Mouse (Mus musculus) kidney, adult 9 months (tissue): ENCODE data around the gene Bloc1s1.
A peak's percentile ranks its signal among the peaks of the same experiment; 100 is the strongest.

Experiments
- DNase-seq: peaks from one replicate; pipeline ENCODE4 v3.0.0; 2022

The Bloc1s1 gene

DNA sequence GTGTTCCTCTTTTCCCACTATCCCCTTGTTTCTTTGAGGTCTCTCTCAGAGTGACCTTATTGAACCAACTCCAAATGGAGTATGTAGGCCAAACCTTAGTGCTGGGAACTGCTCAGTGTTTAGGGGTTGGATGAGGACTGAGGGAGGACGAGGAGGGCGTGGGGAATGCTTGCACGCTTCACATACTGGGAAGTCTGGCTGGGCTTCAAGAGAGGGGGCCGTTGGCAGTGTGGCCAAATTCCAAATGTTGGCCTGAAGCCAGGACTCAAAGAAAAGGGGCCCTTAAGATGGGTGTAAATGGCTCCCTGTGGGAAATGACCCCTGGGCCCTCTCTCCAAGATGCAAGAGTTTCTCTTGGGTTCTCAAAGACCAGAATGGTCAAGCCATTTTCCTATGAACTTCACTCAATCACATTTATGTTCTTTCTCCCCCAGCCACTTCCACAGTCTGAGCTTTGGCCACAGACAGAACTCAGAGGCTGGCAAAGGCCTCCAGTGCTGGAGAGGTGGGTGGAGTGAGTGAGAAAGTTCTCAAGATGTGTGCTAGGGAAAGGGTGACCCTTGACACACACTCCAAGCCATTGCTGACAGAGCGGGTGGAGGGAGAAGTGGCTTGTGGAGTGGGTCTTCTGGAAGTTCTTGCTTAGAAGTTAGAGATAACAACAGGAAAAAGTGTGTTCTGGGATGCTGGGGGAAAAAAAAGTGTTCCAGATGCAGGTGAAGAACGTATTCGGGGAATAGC, 6.0 kb upstream of the Bloc1s1 start:
- DNase-seq, result peak; percentile 50

DNA sequence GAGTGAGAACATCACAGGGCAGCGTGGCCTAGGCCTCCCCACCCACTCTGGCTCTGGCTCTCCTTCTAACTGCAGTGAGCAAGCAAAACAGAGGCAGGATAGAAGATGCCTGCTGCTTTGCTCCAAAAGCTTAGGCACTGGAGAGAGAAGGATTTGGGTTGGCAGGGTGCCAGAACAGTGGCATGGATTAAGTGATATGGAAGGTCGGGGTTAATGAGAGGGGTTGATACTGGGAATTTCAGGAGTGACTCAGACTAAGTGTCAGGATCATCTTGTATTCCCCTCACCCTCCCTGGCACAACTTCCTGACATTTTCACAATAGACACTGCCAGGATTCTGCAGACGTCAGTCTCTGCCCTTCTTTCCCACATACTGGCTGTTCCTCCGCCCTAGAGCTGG, 4.5 kb upstream of the Bloc1s1 start:
- no peak for DNase-seq

DNA sequence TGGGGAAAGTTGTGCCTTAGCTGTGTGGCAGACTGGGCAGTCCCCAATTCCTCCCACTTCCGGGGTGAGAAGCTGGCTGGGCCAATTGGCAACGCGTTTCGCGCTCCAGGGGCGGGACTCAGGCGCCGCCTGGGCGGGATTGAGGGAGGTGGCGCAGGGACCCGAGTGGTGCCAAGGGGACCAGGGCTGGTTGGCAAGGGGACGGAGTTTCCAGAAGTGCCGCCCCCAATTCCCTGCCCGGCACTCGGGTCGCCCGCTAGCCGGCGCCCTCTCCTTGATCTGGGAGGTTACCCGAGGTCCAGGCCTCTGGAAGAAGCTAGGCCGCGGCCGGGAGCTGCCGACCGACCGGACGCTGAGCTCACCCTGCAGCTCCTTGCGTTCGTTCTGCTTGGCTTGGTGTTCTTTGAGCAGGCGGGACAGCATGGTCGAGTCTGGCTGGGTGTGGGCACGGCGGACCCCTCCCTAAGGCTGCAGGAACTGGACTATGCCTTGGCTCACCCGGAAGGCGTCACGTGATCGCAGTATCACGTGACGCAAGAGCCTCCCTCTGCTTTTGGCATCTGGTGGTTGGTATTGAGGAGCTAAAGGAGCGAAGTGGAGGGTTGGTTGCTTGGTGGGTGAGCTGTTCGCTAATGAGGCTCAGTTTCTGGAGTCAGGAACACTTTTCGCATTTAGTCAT, 683 bp downstream of the Bloc1s1 start:
- DNase-seq, result peak; percentile 98

DNA sequence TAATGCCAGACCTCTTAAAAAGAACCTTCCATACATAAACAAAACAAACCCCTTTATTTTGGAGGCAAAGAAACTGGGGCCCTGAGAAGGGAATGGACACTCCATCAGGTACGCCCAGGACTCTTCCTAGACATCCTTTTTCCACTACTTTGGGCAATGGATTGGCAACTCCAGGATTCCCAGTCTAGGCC, 1.1 kb downstream of the Bloc1s1 start, which contains the start of gene Rdh5:
Gene Rdh5, minus strand, starts transcription at position 67 of the 191 bp plus-strand sequence.
- no peak for DNase-seq

DNA sequence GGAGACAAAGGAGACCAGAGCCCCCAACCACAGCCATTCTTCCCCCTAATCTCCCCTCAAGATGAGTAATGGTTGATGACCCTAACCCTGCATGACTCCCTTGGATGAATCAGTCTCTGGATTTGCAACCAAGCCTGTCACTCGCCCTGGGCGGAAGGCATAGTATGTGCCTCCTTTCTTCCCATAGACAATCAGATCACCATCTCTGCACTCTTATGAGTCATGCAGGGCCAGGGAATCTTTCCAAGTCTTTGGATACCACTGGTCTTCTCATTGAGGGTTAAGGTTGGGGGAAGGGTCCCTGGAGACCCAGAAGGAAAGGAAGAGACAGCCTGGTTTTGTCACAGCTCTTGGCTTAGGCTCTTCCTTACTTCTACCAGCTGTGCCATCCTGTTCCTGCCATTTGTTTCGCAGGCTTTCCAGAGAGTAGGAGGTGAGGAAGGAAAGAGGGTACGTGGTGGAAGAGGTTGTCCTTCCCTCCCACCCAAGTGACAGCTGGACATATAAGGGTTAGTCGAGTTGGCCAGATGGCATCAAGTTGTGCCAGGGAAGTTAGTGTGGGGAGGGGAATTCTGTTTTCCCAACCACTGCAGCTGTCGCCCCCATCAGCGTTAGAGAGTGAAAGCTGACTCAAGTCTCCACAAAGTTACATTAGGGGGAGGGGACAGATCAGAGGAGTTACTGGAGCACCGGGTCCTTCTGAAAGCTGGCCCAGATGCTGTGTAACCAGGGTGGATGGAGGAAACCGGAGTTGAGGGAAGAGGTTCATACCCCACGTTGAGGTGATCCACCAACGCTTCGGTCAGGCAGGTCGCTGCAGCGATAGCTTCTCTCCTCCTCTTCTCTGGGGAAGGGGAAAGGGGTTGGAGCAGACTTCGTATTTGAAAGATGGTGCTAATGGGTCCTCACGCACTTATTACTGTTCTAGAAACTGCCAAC, 1.7 kb downstream of the Bloc1s1 start:
- DNase-seq, result peak; percentile 37

DNA sequence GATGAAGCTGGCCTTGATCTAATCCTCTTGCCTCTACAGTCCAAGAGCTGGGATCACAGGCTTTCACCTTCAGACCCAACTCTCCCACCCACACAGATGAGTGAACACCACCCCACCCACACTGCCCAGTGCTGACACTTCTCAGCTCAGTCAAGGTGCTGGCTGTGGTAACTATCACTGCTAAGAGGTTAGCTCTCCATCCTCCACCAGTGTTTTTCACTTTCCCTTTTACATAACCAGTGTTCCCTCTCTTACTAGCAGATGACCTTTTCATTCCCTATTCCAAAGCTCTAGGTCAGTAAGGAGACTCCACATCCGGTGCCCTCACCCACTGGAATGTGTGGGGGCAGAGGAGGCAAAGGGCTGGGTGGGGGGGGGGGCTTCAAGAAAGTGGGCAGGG, 2.6 kb downstream of the Bloc1s1 start:
- DNase-seq, result peak; percentile 57

DNA sequence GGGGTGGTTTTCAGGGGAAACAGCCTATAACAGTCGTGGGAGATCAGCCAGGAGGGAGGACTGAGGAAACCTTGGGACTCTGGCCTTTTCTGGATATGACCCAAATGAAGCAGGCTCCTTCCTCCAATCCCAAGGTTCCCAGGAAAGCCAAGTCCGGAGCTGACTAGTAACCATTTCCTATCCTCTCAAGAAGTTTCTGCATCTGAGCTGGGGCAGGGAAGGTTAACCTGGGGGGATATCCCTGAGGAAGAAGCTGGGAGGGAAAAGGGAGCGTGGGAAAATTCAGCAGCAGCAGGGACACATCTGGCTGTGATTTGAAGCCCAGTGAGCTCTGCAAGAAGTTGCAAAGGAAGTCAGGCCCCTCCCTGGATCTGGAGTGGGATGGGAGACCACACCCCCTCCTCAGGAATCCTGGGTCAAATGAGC, 3.1 kb downstream of the Bloc1s1 start:
- peak; percentile 82 for DNase-seq

DNA sequence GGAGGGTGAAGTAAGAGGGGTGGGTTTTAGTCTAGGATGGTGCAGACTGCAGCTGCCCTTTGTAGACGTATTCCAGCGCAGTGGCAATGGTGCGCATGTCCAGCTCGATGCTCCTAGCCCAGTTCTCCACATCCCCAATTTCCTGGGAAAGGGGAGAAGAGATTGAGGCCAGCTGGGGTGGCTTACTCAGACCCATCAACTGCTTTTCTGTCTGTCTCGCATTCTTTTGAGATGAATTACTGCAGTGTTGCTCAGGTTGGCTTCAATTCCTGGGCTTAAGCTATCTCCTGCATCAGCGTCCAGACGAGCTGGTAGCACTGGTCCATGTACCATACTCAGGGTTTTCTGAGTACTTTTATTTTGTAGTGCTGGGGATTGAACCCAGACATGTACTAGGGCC, 3.9 kb downstream of the Bloc1s1 start:
- no peak for DNase-seq

DNA sequence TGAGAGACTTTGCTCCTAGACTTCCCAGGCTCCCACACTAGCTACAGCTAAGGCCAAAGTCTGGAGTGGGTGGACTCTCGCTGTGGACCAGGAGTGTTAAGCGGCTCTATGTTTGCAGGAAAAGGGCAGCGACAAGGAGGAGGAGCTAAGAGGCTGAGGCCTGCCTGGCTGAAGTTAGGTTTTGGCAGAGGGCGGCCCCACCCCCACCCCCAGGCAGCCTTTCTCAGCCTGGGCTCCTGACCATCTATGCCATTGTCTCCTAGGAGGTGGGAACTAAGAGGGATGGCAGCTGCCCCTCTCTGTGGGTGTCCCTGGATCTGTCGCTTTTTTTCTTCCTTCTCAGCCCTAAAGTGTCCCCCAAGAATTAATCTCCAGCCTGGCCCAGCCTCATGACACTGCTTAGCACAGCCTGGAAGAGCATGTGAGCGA, 4.6 kb downstream of the Bloc1s1 start:
- peak; percentile 93 for DNase-seq

DNA sequence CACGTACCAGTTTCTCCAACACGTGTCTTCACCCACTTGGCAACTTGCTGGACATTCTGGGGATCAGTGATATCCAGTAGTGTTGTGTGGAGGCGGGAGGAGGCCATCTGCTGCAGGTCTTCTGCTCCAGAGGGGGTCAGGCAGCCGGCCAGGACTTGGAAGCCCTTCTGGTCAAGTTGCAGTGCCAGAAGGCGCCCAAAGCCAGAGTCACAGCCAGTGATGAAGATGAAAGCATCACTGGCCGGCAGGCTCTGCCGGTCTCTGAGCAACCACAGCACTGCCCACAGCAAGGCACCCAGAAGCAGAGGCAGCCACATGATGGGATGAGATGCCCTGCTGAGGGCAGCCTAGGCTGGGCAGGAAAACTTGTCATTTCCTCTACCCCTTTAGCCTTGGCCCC, 5.6 kb downstream of the Bloc1s1 start:
- peak; percentile 72 for DNase-seq

DNA sequence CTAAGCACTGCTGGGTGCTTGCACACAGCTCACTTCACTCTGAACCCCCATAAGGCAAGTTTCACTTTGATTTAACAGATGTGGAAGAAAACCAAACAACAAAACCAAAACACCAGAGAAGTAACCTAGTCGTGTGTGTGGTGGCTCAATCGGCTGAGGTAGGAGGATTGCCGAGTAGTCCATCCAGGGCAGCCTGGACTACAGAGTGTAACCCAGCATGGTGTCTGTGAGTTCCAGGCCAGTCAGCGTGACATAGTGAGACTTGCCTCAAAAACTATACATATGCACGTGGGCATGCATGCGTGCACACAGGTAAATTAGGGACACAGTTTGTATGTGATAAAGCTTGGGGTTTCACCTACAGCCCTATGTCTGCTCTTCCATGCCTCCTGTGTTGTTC, 6.4 kb downstream of the Bloc1s1 start:
- no peak for DNase-seq

DNA sequence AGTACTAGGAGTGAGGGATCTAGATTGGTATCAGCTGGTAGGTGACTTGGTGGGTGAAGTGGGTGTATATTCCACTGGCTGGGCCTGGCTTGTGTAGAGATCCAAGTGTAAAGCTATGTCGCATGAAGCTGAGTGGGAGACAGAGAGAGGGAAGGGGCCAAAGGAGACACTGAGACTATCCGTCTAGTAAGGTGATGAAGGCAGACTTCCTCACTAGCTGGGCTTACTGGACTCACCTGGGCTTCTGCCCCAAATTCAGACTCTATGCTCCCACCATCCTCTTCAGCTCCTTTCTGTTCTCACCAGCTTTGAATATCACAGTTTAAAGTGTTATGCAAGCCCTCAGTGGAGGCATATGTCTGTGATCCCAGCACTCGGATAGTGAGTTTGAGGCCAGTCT, 7.2 kb downstream of the Bloc1s1 start:
- no peak for DNase-seq

DNA sequence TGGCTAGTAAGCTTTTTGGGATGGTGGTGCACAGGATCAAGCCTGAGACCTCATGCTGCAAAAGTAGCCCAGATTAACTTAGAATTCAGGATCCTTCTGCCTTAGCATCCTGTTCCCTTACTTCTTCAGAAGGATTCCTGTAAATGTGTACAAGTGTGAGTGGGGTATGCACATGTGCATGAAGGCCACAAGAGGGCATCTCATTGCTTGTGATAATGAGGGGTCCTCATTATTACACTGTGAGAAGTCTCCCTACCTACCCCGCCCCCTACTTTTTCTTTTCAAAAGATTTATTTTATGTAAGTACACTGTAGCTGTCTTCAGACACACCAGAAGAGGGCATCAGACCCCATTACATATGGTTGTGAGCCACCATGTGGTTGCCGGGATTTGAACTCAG, 8.3 kb downstream of the Bloc1s1 start:
- DNase-seq, result no peak

DNA sequence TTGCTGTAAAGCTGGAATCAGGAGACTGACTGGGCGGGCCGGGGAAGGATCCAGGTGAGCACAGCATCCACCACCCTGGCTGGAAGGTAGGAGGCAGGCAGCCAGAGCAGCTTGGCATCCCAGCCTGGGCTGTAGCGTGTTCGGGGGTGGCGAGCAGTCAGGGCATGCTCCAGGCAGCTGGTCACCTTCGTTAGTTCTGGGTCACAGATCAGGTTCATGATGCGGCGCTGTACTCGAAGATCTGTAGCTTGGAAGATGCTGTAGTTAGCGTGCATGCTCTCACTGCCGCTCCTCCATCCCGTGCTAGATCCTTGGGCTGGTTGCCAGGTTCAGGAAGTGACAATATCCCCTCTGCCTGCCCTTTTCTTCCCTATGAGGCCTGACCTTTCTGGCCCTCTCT, 10.1 kb downstream of the Bloc1s1 start:
- DNase-seq, result peak; percentile 51

DNA sequence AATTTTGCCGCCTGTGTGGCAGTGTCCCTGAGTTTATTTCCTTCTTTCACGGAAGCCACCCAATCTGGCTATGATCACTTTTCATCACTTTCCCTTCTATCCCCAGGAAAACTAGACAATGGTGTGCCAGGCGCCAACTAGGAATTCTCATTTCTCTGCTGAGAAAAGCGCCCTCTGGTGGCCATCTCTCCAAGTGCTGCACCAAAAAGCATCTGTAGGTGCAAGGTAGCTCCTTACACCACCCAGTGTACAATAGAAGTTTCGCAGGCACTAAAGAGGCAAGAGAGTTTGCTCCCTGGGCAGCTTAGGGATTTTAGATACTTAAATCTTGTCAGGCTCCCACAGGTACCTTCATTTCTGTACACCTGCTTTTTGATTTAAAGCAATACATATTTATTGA, 10.6 kb downstream of the Bloc1s1 start:
- DNase-seq, result peak; percentile 96

DNA sequence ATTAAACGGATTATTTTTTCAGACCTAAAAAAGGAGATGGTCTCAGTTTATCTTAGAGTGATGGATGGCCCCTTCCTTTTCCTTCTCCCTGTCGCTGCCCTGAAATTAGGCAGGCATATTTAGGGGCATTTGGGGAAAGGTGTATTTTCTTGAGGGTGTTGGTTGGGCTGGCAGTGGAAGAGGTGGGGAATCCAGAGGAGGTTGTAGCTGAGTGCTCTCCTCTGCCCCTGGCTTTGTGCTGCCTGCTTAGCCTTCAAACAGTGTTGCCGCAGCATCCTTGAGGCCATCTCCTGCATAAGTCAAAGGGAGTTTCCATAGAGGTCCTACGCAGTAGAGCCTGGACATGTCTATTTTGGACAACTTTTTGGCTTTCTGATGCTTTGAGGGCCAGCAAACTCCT, 11.0 kb downstream of the Bloc1s1 start:
- no peak for DNase-seq

DNA sequence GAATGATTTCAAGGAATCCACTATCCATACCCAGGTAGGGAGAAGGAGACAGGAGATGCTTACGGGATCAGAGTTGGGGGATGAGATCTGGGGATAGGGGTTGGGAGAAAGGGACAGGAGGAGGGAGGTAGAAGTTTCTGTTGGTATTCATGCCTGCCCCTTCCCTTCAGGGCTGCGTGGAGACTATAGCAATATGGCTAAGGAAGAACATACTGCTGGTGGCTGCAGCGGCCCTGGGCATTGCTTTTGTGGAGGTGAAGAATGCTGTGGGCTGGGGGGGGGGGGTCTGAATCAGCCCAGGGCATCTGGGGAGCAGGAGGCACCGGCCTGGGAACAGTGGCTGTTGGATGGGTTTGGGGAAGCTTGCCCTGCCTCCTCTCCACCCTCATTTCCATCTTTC, 11.6 kb downstream of the Bloc1s1 start:
- no peak for DNase-seq

DNA sequence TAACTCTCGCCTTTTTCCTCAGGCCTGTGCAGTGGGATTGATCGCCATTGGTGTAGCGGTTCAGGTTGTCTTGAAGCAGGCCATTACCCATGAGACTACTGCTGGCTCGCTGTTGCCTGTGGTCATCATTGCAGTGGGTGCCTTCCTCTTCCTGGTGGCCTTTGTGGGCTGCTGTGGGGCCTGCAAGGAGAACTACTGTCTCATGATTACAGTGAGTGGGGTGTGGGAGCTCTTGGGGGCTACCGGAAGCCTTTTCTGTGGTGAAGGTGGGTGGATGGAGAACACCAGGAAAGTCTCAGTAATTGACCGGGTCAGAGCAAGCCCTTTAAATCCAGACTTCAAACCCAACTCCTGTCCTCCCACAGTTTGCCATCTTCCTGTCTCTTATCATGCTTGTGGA, 12.4 kb downstream of the Bloc1s1 start:
- no peak for DNase-seq

DNA sequence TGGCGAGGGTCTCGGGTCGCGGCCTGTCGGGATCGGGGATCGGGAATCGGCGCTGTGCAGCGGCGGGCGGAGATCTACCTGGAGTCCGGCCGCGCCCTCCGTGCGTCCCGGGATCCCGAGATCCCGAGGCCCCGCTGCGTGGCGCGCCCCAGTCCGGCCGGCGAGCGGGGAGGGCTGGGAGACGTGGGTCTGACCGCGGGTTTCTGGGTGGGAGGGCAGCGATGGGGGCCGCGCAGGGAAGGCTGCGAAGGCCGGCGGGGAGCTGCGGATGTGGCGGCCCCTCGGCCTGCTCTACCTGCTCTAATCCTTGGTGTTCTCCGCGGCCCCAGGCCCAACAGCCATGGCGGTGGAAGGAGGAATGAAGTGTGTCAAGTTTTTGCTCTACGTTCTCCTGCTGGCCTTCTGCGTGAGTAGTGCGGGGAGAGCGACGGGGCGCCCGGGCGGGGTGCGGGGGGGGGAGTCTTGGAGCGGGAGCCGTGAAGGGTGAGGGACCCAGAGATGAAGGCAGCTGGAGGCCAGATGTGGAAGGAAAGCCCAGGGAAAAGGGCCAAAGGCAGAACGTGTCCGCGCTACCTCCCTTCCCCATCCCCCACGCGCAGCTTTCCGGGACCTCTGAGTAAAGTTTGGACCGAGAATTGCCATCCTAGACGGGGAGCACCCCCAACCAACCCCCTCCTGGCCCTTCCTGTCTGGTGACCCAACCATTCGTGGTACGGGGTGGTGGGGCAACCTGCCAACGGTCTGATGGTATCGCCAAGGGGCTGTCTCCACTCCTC, 13.6 kb downstream of the Bloc1s1 start:
- peak; percentile 64 for DNase-seq

DNA sequence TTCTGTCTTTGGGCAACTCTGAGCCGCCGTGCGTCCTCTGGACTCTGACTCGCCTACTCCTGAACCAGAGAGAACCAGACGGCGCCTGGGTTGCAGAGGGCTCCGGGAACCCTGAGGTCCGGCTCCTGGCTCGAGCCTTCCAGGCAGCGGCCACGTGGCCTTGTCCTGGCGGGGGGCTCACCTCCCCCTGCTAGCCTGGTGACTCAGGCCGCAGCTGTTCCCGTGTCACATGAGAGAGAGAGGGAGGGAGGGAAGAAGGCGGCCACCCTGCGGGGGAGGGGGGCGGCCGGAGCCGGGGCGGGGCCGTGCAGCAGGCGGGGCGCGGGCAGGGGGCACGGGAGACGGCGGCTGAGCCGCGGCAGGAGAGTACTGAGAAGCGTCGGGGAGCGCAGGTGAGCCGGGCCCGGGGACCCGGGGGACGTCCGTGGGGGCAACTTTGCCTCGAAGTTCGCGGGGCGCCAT, 14.2 kb downstream of the Bloc1s1 start:
- peak; percentile 95 for DNase-seq

DNA sequence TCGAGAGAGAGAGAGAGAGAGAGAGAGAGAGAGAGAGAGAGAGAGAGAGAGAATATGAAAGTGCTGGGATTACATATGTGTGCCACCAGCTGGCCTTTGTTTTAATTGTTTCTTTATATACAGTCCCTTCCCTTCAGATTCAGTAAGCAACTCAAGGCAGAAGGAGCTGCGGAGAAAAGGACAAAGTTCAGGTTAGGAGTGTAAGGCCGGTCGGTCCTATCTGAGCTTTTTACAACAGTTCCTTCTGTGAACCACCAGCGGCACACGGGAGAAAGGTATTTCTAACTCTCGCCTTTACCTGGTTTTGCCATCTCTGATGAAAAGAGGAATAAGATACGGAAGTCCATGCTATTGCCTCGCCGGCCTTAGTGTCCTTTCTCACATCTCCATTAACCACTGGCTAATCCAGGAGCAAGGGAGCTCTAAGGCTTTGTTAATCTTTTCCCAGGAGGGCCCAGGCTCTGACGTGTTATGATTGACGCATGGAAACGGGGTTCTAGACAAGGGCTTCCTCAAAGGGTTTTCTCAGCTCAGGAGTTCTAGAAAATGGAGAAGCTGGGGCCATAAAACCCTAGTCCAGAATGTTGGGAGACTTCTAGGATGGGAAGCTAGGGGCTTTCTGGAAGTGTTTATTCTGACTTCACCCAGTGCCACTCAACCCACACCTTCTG, 14.9 kb downstream of the Bloc1s1 start:
- DNase-seq, result peak; percentile 91

DNA sequence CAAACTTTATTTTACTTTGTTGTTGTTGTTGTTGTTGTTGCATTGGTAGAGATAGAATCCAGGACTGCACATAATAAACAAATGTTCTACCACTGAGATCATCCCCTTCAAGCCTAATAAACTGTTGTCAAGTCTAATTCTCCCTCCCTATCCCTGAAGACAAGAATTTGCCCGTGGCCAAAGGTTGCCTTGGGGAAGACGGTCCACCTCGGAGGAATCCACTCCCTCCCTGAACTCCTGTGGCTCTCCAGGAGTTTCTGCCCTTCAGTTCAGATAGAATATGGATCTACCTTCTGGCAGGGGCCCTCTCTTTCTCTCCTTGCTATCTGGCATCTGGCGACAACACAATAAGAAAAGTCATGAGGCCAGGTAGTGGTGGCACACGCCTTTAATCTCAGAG, 19.0 kb downstream of the Bloc1s1 start:
- peak; percentile 79 for DNase-seq
